Mouse (Mus musculus) ES-E14 (cell line): ENCODE results near the gene Fars2. TPM values are rescaled to one million over a fixed set of nuclear protein-coding genes. Genes with fewer than 3 reads are reported as not detected.

Experiments
- DNase-seq: peaks from one replicate; pipeline ENCODE4 v3.0.0-alpha.2; 2013; ENCODE audit warnings: low read depth, low spot score
- H3K27ac ChIP-seq: 2 replicates; pipeline ENCODE4 v1.5.1; 2012; ENCODE audit warnings: low read depth, mild to moderate bottlenecking, low read length, moderate library complexity, mixed read lengths; ENCODE audit not compliant: poor library complexity, insufficient read depth, severe bottlenecking
- H3K36me3 ChIP-seq: 2 replicates; pipeline ENCODE4 v1.6.1; 2012; ENCODE audit warnings: mild to moderate bottlenecking, low read length, moderate library complexity, mixed read lengths; ENCODE audit not compliant: control insufficient read depth, poor library complexity, insufficient read depth, severe bottlenecking
- H3K4me1 ChIP-seq, 2 experiments: fragments of 150-350 bp in 1 of 2; sonication (generic) in 1 of 2; 2 replicates each; pipeline ENCODE4 v1.6.1; 2012; ENCODE audit warnings: low read length in 2 of 2, mild to moderate bottlenecking in 1 of 2, mixed read lengths in 1 of 2; ENCODE audit not compliant: control insufficient read depth in 2 of 2, insufficient read depth in 2 of 2, poor library complexity in 1 of 2
- H3K4me3 ChIP-seq, 2 experiments: fragments of 150-350 bp in 1 of 2; sonication (generic) in 1 of 2; 2 replicates each; pipeline ENCODE4 v1.5.1; 2012; ENCODE audit warnings: low read length in 2 of 2, low read depth in 1 of 2, mild to moderate bottlenecking in 1 of 2, mixed read lengths in 1 of 2; ENCODE audit not compliant: insufficient read depth in 1 of 2, poor library complexity in 1 of 2, severe bottlenecking in 1 of 2
- H3K9ac ChIP-seq: 2 replicates; pipeline ENCODE4 v1.6.1; 2012; ENCODE audit warnings: low read depth, mild to moderate bottlenecking, low read length, mixed read lengths; ENCODE audit not compliant: poor library complexity, insufficient read depth, severe bottlenecking
- H3K9me3 ChIP-seq: fragments of 150-350 bp; sonication (generic); 2 replicates; pipeline ENCODE4 v1.6.1; 2012; ENCODE audit warnings: low read depth, mild to moderate bottlenecking, low read length; ENCODE audit not compliant: control insufficient read depth, insufficient read depth
- CHD2 ChIP-seq: IDR thresholded peaks from 2 replicates; pipeline ENCODE4 v1.6.1; 2014; ENCODE audit warnings: mild to moderate bottlenecking, low read depth, low read length, inconsistent platforms
- HCFC1 ChIP-seq: IDR thresholded peaks from 2 replicates; pipeline ENCODE4 v1.6.1; 2012; ENCODE audit warnings: low read length, inconsistent platforms, borderline replicate concordance; ENCODE audit not compliant: insufficient read depth
- MAFK ChIP-seq: IDR thresholded peaks from 2 replicates; pipeline ENCODE4 v1.6.1; 2014; ENCODE audit warnings: mild to moderate bottlenecking, low read depth, low read length, inconsistent platforms; ENCODE audit not compliant: insufficient read depth
- ZC3H11A ChIP-seq: IDR thresholded peaks from 2 replicates; pipeline ENCODE4 v1.6.1; 2012; ENCODE audit warnings: low read depth, mild to moderate bottlenecking, inconsistent platforms, low read length, borderline replicate concordance
- ZNF384 ChIP-seq: IDR thresholded peaks from 2 replicates; pipeline ENCODE4 v1.6.1; 2012; ENCODE audit warnings: low read depth, low read length, inconsistent platforms
- in situ Hi-C, 2 experiments: fragments of 600-800 bp; cut with MboI; formaldehyde crosslinking; loops; one replicate each; pipeline ENCODE4 v1.15.1; 2025; ENCODE audit warnings: low sequenced_read_pairs in 2 of 2, inconsistent platforms in 1 of 2; ENCODE audit not compliant: unreplicated experiment in 2 of 2
- total RNA-seq: library from RNA; depleted of rRNA; stranded (reverse); fragments of 300-350 nt; gene quantifications from 2 replicates; pipeline ENCODE4 v1.2.3, GENCODE M21; 2012

Gene Fars2
- total RNA-seq, 1 experiment = 22.0 TPM

DNA sequence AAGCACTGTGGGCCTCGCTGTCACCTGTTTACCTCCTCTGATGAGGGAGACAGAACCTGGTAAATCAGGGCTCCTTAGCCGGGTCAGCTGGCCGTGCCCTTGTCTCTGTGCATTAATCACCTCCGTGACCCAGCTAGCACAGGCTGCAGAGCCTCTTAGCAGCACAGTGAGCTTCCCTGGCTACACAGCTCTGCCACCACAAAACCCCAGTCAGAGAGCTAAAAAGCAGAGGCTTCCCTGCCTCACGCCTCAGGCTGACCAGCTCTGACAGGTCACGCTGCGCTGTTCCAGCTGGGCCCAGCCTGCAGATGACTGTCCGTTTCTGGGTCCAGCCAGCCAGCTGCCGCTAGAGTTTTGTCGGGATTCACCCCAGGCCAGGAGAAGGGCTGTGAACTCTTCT lies 423.0 kb downstream of the Fars2 start:
- no peak overlapping the region for H3K27ac ChIP-seq
- TF ChIP-seq CHD2 (no peak), HCFC1 (no peak), MAFK (no peak), ZNF384 (no peak), ZC3H11A (no peak)
- no peak for DNase-seq
- no peak overlapping the region for H3K4me3 ChIP-seq
- H3K4me1 ChIP-seq = no peaks in the 10 kb centered on the region
- in situ Hi-C loops = no loop called here
- no peaks in the 10 kb centered on the region for H3K9me3 ChIP-seq
- no peaks in the 10 kb centered on the region for H3K36me3 ChIP-seq
- H3K9ac ChIP-seq = no peak overlapping the region

DNA sequence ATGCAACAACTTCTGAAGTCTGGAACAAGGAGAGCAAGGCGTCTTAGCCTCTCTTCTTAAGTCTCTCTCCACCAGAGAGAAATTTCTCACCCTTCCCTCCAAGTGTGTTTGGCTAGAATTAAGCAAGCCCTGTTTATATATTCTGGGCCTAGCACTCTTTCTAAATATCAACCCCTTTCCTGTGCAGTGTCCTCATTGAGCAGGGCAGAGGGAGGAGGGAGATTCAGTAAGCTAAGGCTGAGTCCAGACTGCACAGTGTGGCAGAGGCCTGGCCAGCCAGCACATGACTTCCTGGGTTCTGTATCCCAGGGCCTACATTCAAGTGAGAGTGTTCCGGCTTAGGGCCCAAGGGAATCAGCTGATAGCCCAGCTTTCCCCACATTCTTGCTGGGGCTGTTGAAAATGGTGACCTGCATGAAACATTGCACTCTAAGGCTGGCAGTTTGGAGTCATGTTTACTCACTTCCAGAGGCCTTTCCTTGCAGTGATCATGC lies 424.1 kb downstream of the Fars2 start:
- TF ChIP-seq ZNF384 = no peak
- no peak for TF ChIP-seq CHD2
- no peak for TF ChIP-seq HCFC1
- no peak for TF ChIP-seq MAFK
- TF ChIP-seq ZC3H11A = no peak
- in situ Hi-C loops = no loop called here
- H3K27ac ChIP-seq = no peak overlapping the region

DNA sequence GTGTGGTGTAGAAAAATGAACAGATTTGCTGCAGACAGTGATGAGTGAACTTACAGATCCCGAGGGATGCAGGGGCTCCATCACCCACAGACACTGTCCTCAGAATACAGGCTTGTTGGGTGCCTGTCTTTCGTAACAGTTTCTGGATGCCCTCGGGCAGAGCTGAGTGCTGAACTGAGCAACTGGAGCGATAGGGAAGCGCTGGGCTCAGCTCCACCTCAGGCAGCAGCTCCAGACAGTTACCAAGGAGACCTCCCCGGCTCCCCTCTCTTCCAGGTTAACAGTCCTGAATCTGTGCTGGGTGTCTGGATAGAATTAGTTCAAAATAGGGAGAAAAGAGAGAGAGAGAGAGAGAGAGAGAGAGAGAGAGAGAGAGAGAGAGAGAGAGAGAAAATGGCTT lies 433.5 kb downstream of the Fars2 start:
- H3K4me1 ChIP-seq = no peaks in the 10 kb centered on the region
- H3K9ac ChIP-seq = no peak overlapping the region
- no peak overlapping the region for H3K27ac ChIP-seq
- no peaks in the 10 kb centered on the region for H3K36me3 ChIP-seq
- TF ChIP-seq ZC3H11A = no peak
- in situ Hi-C loops = no loop called here
- no peak for DNase-seq
- no peak overlapping the region for H3K4me3 ChIP-seq
- no peaks in the 10 kb centered on the region for H3K9me3 ChIP-seq

More for the DNA sequence above, 424.1 kb downstream of the Fars2 start:
- Histone ChIP-seq H3K9ac (no peak overlapping the region), H3K4me3 (no peak overlapping the region), H3K9me3 (no peaks in the 10 kb centered on the region), H3K36me3 (no peaks in the 10 kb centered on the region), H3K4me1 (no peaks in the 10 kb centered on the region)
- no peak for DNase-seq

DNA sequence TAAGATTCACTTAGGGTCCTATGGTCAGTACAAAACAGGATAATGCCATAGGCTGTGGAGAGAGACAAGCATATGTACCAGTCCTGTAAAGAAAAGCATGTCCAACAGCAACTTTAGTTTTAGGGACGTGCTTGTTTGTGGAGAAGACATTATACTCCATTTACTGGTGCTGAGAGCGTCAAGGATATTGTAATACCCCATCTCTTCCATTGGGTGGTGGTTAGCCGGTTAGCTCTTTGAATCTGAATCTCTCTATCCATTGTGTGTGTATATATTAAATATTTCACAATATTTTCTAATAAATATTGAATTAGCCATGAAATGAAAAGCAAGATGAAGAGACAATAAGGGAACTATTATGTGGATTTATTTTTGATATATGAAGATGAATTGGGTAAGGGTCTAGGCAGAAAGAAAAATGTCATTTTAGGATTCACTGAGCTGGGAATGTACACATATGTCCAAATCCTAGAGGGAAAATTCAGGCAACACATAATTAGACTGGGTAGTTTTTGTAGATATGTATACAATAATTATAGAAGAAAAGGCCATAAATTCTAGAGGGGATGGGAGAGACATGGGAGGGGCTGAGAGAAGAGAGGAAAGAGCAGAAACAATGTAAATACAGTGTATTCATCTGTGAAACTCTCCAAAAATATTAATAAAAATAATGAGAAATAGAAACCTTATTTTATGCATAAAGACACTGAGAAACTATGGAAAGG lies 435.5 kb downstream of the Fars2 start:
- Histone ChIP-seq H3K9me3 (no peaks in the 10 kb centered on the region), H3K4me3 (no peak overlapping the region), H3K27ac (no peak overlapping the region), H3K9ac (no peak overlapping the region), H3K36me3 (no peaks in the 10 kb centered on the region), H3K4me1 (no peaks in the 10 kb centered on the region)
- no peak for DNase-seq
- TF ChIP-seq ZNF384 = no peak
- no peak for TF ChIP-seq HCFC1
- TF ChIP-seq ZC3H11A = no peak
- TF ChIP-seq MAFK = no peak
- TF ChIP-seq CHD2 = no peak
- in situ Hi-C loops = no loop called here

DNA sequence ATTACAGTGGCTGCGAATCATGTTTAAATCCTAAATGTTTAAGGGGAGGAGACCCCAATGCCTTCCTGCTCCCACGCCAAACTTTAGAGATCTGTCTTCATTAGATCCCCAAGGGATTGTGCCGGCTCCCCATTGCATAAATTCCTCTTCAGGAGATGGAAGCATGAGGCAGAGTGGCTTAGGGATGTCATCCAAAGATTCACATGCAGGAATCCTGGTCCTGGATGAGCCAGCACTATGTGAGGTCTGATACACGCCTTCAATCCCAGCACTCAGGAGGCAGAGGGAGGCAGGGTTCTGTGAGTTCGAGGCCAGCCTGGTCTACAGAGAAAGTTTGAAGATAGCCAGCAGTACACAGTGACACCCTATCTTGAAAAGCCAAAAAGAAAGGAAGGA lies 436.0 kb downstream of the Fars2 start:
- DNase-seq = no peak
- in situ Hi-C loops = no loop called here
- Histone ChIP-seq H3K9ac (no peak overlapping the region), H3K4me1 (no peaks in the 10 kb centered on the region), H3K4me3 (no peak overlapping the region), H3K36me3 (no peaks in the 10 kb centered on the region), H3K9me3 (no peaks in the 10 kb centered on the region), H3K27ac (no peak overlapping the region)
- TF ChIP-seq MAFK (no peak), CHD2 (no peak), HCFC1 (no peak), ZC3H11A (no peak), ZNF384 (no peak)
